Mouse (Mus musculus) MEL (cell line): ENCODE data around the gene 1810013L24Rik. TPM values are rescaled to one million over a fixed set of nuclear protein-coding genes. Genes with fewer than 3 reads are reported as not detected.

Experiments used
- DNase-seq: peaks from one replicate; pipeline ENCODE4 v3.0.0; 2011; ENCODE audit warnings: low read depth, low spot score
- H3K27ac ChIP-seq: 2 replicates; pipeline ENCODE4 v1.5.1; 2012; ENCODE audit warnings: low read depth, mild to moderate bottlenecking, control low read depth, low read length, moderate library complexity; ENCODE audit not compliant: control insufficient read depth
- H3K27me3 ChIP-seq, 2 experiments: fragments of 150-350 bp in 1 of 2; sonication (generic) in 1 of 2; 2 replicates each; pipeline ENCODE4 v1.6.1; 2012; ENCODE audit warnings: low read length in 2 of 2, mild to moderate bottlenecking in 2 of 2, improper control_type of control experiment in 1 of 2, moderate library complexity in 1 of 2; ENCODE audit not compliant: insufficient read depth in 2 of 2, control insufficient read depth in 1 of 2
- H3K36me3 ChIP-seq, 2 experiments: 2 replicates each; pipeline ENCODE4 v1.6.1; 2012 to 2014; ENCODE audit warnings: low read length in 2 of 2, improper control_type of control experiment in 1 of 2, inconsistent platforms in 1 of 2, mild to moderate bottlenecking in 1 of 2; ENCODE audit not compliant: insufficient read depth in 2 of 2, control insufficient read depth in 1 of 2
- H3K4me1 ChIP-seq, 2 experiments: fragments of 150-350 bp in 1 of 2; sonication (generic) in 1 of 2; 2 replicates each; pipeline ENCODE4 v1.6.1; 2012; ENCODE audit warnings: low read length in 2 of 2, improper control_type of control experiment in 1 of 2, mild to moderate bottlenecking in 1 of 2; ENCODE audit not compliant: insufficient read depth in 2 of 2, control insufficient read depth in 1 of 2
- H3K4me3 ChIP-seq, 2 experiments: fragments of 150-350 bp in 1 of 2; sonication (generic) in 1 of 2; 2 replicates each; pipeline ENCODE4 v1.5.1; 2012; ENCODE audit warnings: low read depth in 2 of 2, low read length in 2 of 2, mild to moderate bottlenecking in 2 of 2, moderate library complexity in 2 of 2, control low read depth in 1 of 2, improper control_type of control experiment in 1 of 2; ENCODE audit not compliant: control insufficient read depth in 1 of 2, insufficient read depth in 1 of 2
- H3K79me2 ChIP-seq: 2 replicates; pipeline ENCODE4 v1.6.1; 2012; ENCODE audit warnings: mild to moderate bottlenecking, low read length, moderate library complexity; ENCODE audit not compliant: control insufficient read depth, poor library complexity, insufficient read depth
- H3K9ac ChIP-seq: 2 replicates; pipeline ENCODE4 v1.6.1; 2012; ENCODE audit warnings: low read depth, mild to moderate bottlenecking, control low read depth, low read length, moderate library complexity; ENCODE audit not compliant: control insufficient read depth, poor library complexity, severe bottlenecking
- H3K9me3 ChIP-seq: fragments of 150-350 bp; sonication (generic); replicated peaks from 2 replicates; pipeline ENCODE4 v1.6.1; 2012; ENCODE audit warnings: mild to moderate bottlenecking, low read length, improper control_type of control experiment, moderate library complexity; ENCODE audit not compliant: insufficient read depth
- CHD2 ChIP-seq: IDR thresholded peaks from 2 replicates; pipeline ENCODE4 v1.6.1; 2011; ENCODE audit warnings: low read length, improper control_type of control experiment
- CTCF ChIP-seq, 3 experiments: IDR thresholded peaks in 2 of 3; conservative IDR thresholded peaks in 1 of 3; 2 replicates each; pipeline ENCODE4 v1.5.1; 2011 to 2012; ENCODE audit warnings: low read length in 3 of 3, low read depth in 2 of 3, mild to moderate bottlenecking in 2 of 3, improper control_type of control experiment in 1 of 3, inconsistent platforms in 1 of 3, mixed read lengths in 1 of 3, moderate library complexity in 1 of 3; ENCODE audit not compliant: control insufficient read depth in 1 of 3, insufficient read depth in 1 of 3, poor library complexity in 1 of 3, severe bottlenecking in 1 of 3
- ELF1 ChIP-seq: IDR thresholded peaks from 2 replicates; pipeline ENCODE4 v1.6.1; 2014; ENCODE audit warnings: low read depth, mild to moderate bottlenecking, inconsistent platforms, low read length, improper control_type of control experiment, moderate library complexity
- EP300 ChIP-seq, 2 experiments: IDR thresholded peaks; 2 replicates each; pipeline ENCODE4 v1.6.1; 2011; ENCODE audit warnings: improper control_type of control experiment in 2 of 2, low read length in 2 of 2, low read depth in 1 of 2, mild to moderate bottlenecking in 1 of 2
- GATA1 ChIP-seq: IDR thresholded peaks from 2 replicates; pipeline ENCODE4 v1.6.1; 2011; ENCODE audit warnings: low read depth, low read length, improper control_type of control experiment
- KAT2A ChIP-seq: conservative IDR thresholded peaks from 2 replicates; pipeline ENCODE4 v1.6.1; 2012; ENCODE audit warnings: low read depth, low read length, improper control_type of control experiment, inconsistent platforms
- MAFK ChIP-seq: IDR thresholded peaks from 2 replicates; pipeline ENCODE4 v1.6.1; 2011; ENCODE audit warnings: low read depth, mild to moderate bottlenecking, low read length, improper control_type of control experiment, borderline replicate concordance
- MAZ ChIP-seq: IDR thresholded peaks from 2 replicates; pipeline ENCODE4 v1.6.1; 2012; ENCODE audit warnings: low read depth, mild to moderate bottlenecking, inconsistent platforms, low read length, improper control_type of control experiment
- MYC ChIP-seq: IDR thresholded peaks from 2 replicates; pipeline ENCODE4 v1.6.1; 2011; ENCODE audit warnings: low read depth, mild to moderate bottlenecking, low read length, improper control_type of control experiment, moderate library complexity
- NELFE ChIP-seq: IDR thresholded peaks from 2 replicates; pipeline ENCODE4 v1.6.1; 2011; ENCODE audit warnings: low read depth, low read length, improper control_type of control experiment
- NRF1 ChIP-seq: IDR thresholded peaks from 2 replicates; pipeline ENCODE4 v1.6.1; 2014; ENCODE audit warnings: low read depth, mild to moderate bottlenecking, inconsistent platforms, low read length, improper control_type of control experiment, moderate library complexity; ENCODE audit not compliant: poor library complexity, insufficient read depth, severe bottlenecking
- POLR2AphosphoS5 ChIP-seq: IDR thresholded peaks from 2 replicates; pipeline ENCODE4 v1.6.1; 2012; ENCODE audit warnings: low read depth, borderline replicate concordance, mild to moderate bottlenecking, inconsistent platforms, low read length, moderate library complexity, mixed read lengths
- RAD21 ChIP-seq: IDR thresholded peaks from 2 replicates; pipeline ENCODE4 v1.6.1; 2011; ENCODE audit warnings: mild to moderate bottlenecking, low read depth, low read length, improper control_type of control experiment
- SIN3A ChIP-seq: IDR thresholded peaks from 2 replicates; pipeline ENCODE4 v1.6.1; 2012; ENCODE audit warnings: low read length, improper control_type of control experiment, inconsistent platforms
- SMC3 ChIP-seq: IDR thresholded peaks from 2 replicates; pipeline ENCODE4 v1.6.1; 2011; ENCODE audit warnings: low read depth, low read length, improper control_type of control experiment
- TBP ChIP-seq: IDR thresholded peaks from 2 replicates; pipeline ENCODE4 v1.8.0; 2011; ENCODE audit warnings: low read depth, low read length, improper control_type of control experiment
- ZC3H11A ChIP-seq: IDR thresholded peaks from 2 replicates; pipeline ENCODE4 v1.6.1; 2012; ENCODE audit warnings: low read depth, mild to moderate bottlenecking, inconsistent platforms, low read length, improper control_type of control experiment
- ZMIZ1 ChIP-seq: IDR thresholded peaks from 2 replicates; pipeline ENCODE4 v1.6.1; 2012; ENCODE audit warnings: low read depth, mild to moderate bottlenecking, inconsistent platforms, low read length, improper control_type of control experiment, moderate library complexity
- polyA plus RNA-seq, 2 experiments: library from polyadenylated mRNA; stranded (reverse) in 1 of 2; unstranded in 1 of 2; fragments of >175 nt in 1 of 2; fragments of >200 nt in 1 of 2; gene quantifications; 2 replicates each; pipeline versions ENCODE4 v1.2.1 to v1.2.4; 2012; ENCODE audit warnings: low replicate concordance in 2 of 2, low read depth in 1 of 2; ENCODE audit not compliant: insufficient read length in 2 of 2, insufficient read depth in 1 of 2, missing spikeins in 1 of 2
- total RNA-seq: library from RNA; depleted of rRNA; stranded (reverse); fragments of 300-350 nt; gene quantifications from 2 replicates; pipeline ENCODE4 v1.2.3, GENCODE M21; 2012

Gene 1810013L24Rik
- total and polyA plus RNA-seq, 3 experiments, result 27.6 to 154 (median 29.9) TPM

- H3K9ac ChIP-seq, result no peak overlapping the region
- H3K4me3 ChIP-seq, result no peak overlapping the region
- H3K9me3 ChIP-seq, result no peaks in the 10 kb centered on the region
- no peak for TF ChIP-seq ZC3H11A
- TF ChIP-seq NELFE, result no peak
- no peak for TF ChIP-seq MAFK
- no peak for TF ChIP-seq NRF1
- no peak for TF ChIP-seq GATA1
- no peak for TF ChIP-seq EP300 (IDR thresholded peaks at IDR 0.05; ENCODE audit: low read depth in 1 of 2, low read length in 2 of 2)
- TF ChIP-seq TBP, result no peak
- no peak for TF ChIP-seq MAZ
- no peak for TF ChIP-seq SIN3A
- TF ChIP-seq ZMIZ1, result no peak
- no peak for TF ChIP-seq POLR2AphosphoS5
- TF ChIP-seq ELF1, result no peak
- TF ChIP-seq MYC, result no peak
- H3K27me3 ChIP-seq, result no peaks in the 10 kb centered on the region
- no peak overlapping the region for H3K27ac ChIP-seq
- H3K36me3 ChIP-seq, result peaks cover 0 to 2% of the 10 kb centered on the region in 2 experiments; a peak in 1 of 4 replicates
- peaks cover 0 to 3% of the 10 kb centered on the region in 2 experiments; a peak in 1 of 4 replicates for H3K4me1 ChIP-seq
- H3K79me2 ChIP-seq, result no peaks in the 10 kb centered on the region
- DNase-seq, result no peak
Measured at GRCm38 (mm10) chr16:8871376-8871775, 41.5 kb downstream of the 1810013L24Rik start.

DNA sequence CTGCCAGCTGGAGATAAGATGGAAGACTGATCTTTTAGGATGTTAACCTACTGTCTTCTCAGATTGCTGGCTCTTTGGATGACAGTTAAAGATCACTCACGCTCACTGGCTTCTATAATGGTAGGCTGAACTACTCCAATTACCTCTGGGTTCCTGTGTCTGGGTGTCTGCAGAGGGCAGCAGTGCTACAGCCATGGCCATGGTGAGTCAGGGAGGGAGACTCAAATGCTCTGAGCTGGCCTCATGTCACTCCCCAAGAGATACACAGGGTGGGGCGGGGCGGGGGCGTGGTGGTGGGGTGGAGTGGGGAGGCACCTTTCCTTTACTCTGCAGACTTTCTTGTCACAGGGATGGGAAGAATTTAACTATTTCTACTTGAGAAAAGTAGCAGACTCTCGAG is 42.1 kb downstream of the 1810013L24Rik start:
- TF ChIP-seq SMC3, result 0 out of 2 replicates have a peak, but pooled peaks have one; percentile 1
- TF ChIP-seq KAT2A, result no peak
- peak; percentile 21 for TF ChIP-seq RAD21
- TF ChIP-seq CHD2, result no peak
- TF ChIP-seq CTCF (IDR thresholded peaks at IDR 0.05 in 2 of 3, conservative IDR thresholded peaks at IDR 0.05 in 1 of 3; ENCODE audit: control insufficient read depth in 1 of 3, insufficient read depth in 1 of 3, low read depth in 2 of 3, low read length in 3 of 3, poor library complexity in 1 of 3, severe bottlenecking in 1 of 3), result peak in 2 of 3 experiments; percentile 30 to 39; a peak in 3 of 6 replicates
- TF ChIP-seq, all 39 proteins: peak for 3
- peaks cover 0 to 2% of the 10 kb centered on the region in 2 experiments; a peak in 1 of 4 replicates for H3K36me3 ChIP-seq
- DNase-seq, result peak; percentile 45
- no peaks in the 10 kb centered on the region for H3K27me3 ChIP-seq
- H3K4me1 ChIP-seq, result peaks cover 0 to 3% of the 10 kb centered on the region in 2 experiments; a peak in 1 of 4 replicates
- H3K9ac ChIP-seq, result no peak overlapping the region
- no peak overlapping the region for H3K4me3 ChIP-seq
- H3K79me2 ChIP-seq, result no peaks in the 10 kb centered on the region
- H3K9me3 ChIP-seq, result no peaks in the 10 kb centered on the region
- H3K27ac ChIP-seq, result no peak overlapping the region
